Mouse (Mus musculus): Measurements from ENCODE around the gene Smco3. TPM values are rescaled to one million over a fixed set of nuclear protein-coding genes. Genes with fewer than 3 reads are reported as not detected.

The Smco3 gene
- polyA plus RNA-seq, 1 experiment, result not detected

- Histone ChIP-seq H3K4me3 (replicated peaks) (peak overlapping the region; percentile 94), H3K4me1 (peaks cover 60% of the 10 kb centered on the region), H3K36me3 (replicated peaks; ENCODE audit: low read length) (peaks cover 46% of the 10 kb centered on the region), H3K27me3 (replicated peaks) (no peaks in the 10 kb centered on the region), H3K9me3 (no peaks in the 10 kb centered on the region)
- TF ChIP-seq FLI1 (IDR thresholded peaks at IDR 0.05; ENCODE audit: low read length) (no peak), GATA1 (IDR thresholded peaks at IDR 0.05; ENCODE audit: borderline replicate concordance, low read length) (no peak)
Measured at GRCm38 (mm10) chr6:136809077-136809476, 26.2 kb downstream of the Smco3 start.

- H3K4me1 ChIP-seq, result peaks cover 64% of the 10 kb centered on the region
- no peaks in the 10 kb centered on the region for H3K27me3 ChIP-seq (replicated peaks)
- no peaks in the 10 kb centered on the region for H3K9me3 ChIP-seq
- TF ChIP-seq FLI1 (IDR thresholded peaks at IDR 0.05; ENCODE audit: low read length), result no peak
- no peak for TF ChIP-seq GATA1 (IDR thresholded peaks at IDR 0.05; ENCODE audit: borderline replicate concordance, low read length)
- H3K36me3 ChIP-seq (replicated peaks; ENCODE audit: low read length), result peaks cover 41% of the 10 kb centered on the region
- H3K4me3 ChIP-seq (replicated peaks), result peak overlapping the region; percentile 94
Measured at GRCm38 (mm10) chr6:136808631-136809046, 26.6 kb downstream of the Smco3 start.

- peak within 1 kb of the TSS; percentile 94 for H3K4me3 ChIP-seq (replicated peaks)
- H3K4me1 ChIP-seq, result peaks cover 66% of the 10 kb centered on the region
- no peaks in the 10 kb centered on the region for H3K27me3 ChIP-seq (replicated peaks)
- peaks cover 35% of the 10 kb centered on the region for H3K36me3 ChIP-seq (replicated peaks; ENCODE audit: low read length)
- TF ChIP-seq GATA1 (IDR thresholded peaks at IDR 0.05; ENCODE audit: borderline replicate concordance, low read length) (no peak), FLI1 (IDR thresholded peaks at IDR 0.05; ENCODE audit: low read length) (no peak)
- no peaks in the 10 kb centered on the region for H3K9me3 ChIP-seq
Measured at GRCm38 (mm10) chr6:136808014-136808417, 27.2 kb downstream of the Smco3 start, which contains the start of gene H2afj. H2afj (plus strand) TSS chr6:136808244.

GRCm38 (mm10) chr6:136807395-136808013, 27.7 kb downstream of the Smco3 start:
- Histone ChIP-seq H3K36me3 (replicated peaks; ENCODE audit: low read length) (peaks cover 30% of the 10 kb centered on the region), H3K4me3 (replicated peaks) (peak overlapping the region; percentile 94), H3K4me1 (peaks cover 65% of the 10 kb centered on the region), H3K9me3 (no peaks in the 10 kb centered on the region), H3K27me3 (replicated peaks) (no peaks in the 10 kb centered on the region)
- TF ChIP-seq GATA1 (IDR thresholded peaks at IDR 0.05; ENCODE audit: borderline replicate concordance, low read length) (no peak), FLI1 (IDR thresholded peaks at IDR 0.05; ENCODE audit: low read length) (no peak)

- H3K27me3 ChIP-seq (replicated peaks), result no peaks in the 10 kb centered on the region
- H3K9me3 ChIP-seq, result no peaks in the 10 kb centered on the region
- peaks cover 61% of the 10 kb centered on the region for H3K4me1 ChIP-seq
- H3K36me3 ChIP-seq (replicated peaks; ENCODE audit: low read length), result peaks cover 23% of the 10 kb centered on the region
- TF ChIP-seq FLI1 (IDR thresholded peaks at IDR 0.05; ENCODE audit: low read length) (no peak), GATA1 (IDR thresholded peaks at IDR 0.05; ENCODE audit: borderline replicate concordance, low read length) (no peak)
- no peak overlapping the region for H3K4me3 ChIP-seq (replicated peaks)
Measured at GRCm38 (mm10) chr6:136806819-136807218, 28.4 kb downstream of the Smco3 start.

GRCm38 (mm10) chr6:136805409-136805775, 29.9 kb downstream of the Smco3 start:
- H3K4me1 ChIP-seq, result peaks cover 50% of the 10 kb centered on the region
- no peaks in the 10 kb centered on the region for H3K27me3 ChIP-seq (replicated peaks)
- TF ChIP-seq FLI1 (IDR thresholded peaks at IDR 0.05; ENCODE audit: low read length) (no peak), GATA1 (IDR thresholded peaks at IDR 0.05; ENCODE audit: borderline replicate concordance, low read length) (no peak)
- peaks cover 9% of the 10 kb centered on the region for H3K36me3 ChIP-seq (replicated peaks; ENCODE audit: low read length)
- H3K9me3 ChIP-seq, result no peaks in the 10 kb centered on the region
- H3K4me3 ChIP-seq (replicated peaks), result peak overlapping the region; percentile 85

GRCm38 (mm10) chr6:136804705-136805408, 30.4 kb downstream of the Smco3 start:
- H3K9me3 ChIP-seq, result no peaks in the 10 kb centered on the region
- H3K36me3 ChIP-seq (replicated peaks; ENCODE audit: low read length), result peaks cover 4% of the 10 kb centered on the region
- no peaks in the 10 kb centered on the region for H3K27me3 ChIP-seq (replicated peaks)
- peak overlapping the region; percentile 93 for H3K4me3 ChIP-seq (replicated peaks)
- TF ChIP-seq FLI1 (IDR thresholded peaks at IDR 0.05; ENCODE audit: low read length) (no peak), GATA1 (IDR thresholded peaks at IDR 0.05; ENCODE audit: borderline replicate concordance, low read length) (no peak)
- H3K4me1 ChIP-seq, result peaks cover 45% of the 10 kb centered on the region

GRCm38 (mm10) chr6:136803739-136804633, 31.3 kb downstream of the Smco3 start, which contains the start of gene Hist4h4:
Hist4h4 (minus strand) TSS chr6:136804415.
- H3K4me1 ChIP-seq, result peaks cover 41% of the 10 kb centered on the region
- no peaks in the 10 kb centered on the region for H3K27me3 ChIP-seq (replicated peaks)
- TF ChIP-seq GATA1 (IDR thresholded peaks at IDR 0.05; ENCODE audit: borderline replicate concordance, low read length) (no peak), FLI1 (IDR thresholded peaks at IDR 0.05; ENCODE audit: low read length) (no peak)
- no peaks in the 10 kb centered on the region for H3K9me3 ChIP-seq
- no peaks in the 10 kb centered on the region for H3K36me3 ChIP-seq (replicated peaks; ENCODE audit: low read length)
- H3K4me3 ChIP-seq (replicated peaks), result peak within 1 kb of the TSS; percentile 93

GRCm38 (mm10) chr6:136803093-136803738, 32.0 kb downstream of the Smco3 start:
- Histone ChIP-seq H3K4me1 (peaks cover 41% of the 10 kb centered on the region), H3K27me3 (replicated peaks) (no peaks in the 10 kb centered on the region), H3K36me3 (replicated peaks; ENCODE audit: low read length) (no peaks in the 10 kb centered on the region), H3K4me3 (replicated peaks) (peak overlapping the region; percentile 93), H3K9me3 (no peaks in the 10 kb centered on the region)
- TF ChIP-seq GATA1 (IDR thresholded peaks at IDR 0.05; ENCODE audit: borderline replicate concordance, low read length) (no peak), FLI1 (IDR thresholded peaks at IDR 0.05; ENCODE audit: low read length) (no peak)

All from megakaryocyte, embryonic 14.5 days (primary cell).